Mouse (Mus musculus) lung, embryonic 16.5 days (tissue): ENCODE measurements around the gene Pigp. TPM values are rescaled to one million over a fixed set of nuclear protein-coding genes. Genes with fewer than 3 reads are reported as not detected.
"Not testable (repeated sequence)": the region's sequence is repeated elsewhere in the genome, so short reads cannot be mapped to it uniquely, and the experiment has no call there.

ENCODE experiments used
- ATAC-seq: fragments of 200-750 bp; cut with Nextera tagmentation; 2 replicates; pipeline ENCODE4 v1.8.0; 2017; ENCODE audit warnings: low read depth, mild to moderate bottlenecking, moderate library complexity
- H3K27ac ChIP-seq: fragments of 300-500 bp; sonication (generic); 2 replicates; pipeline ENCODE4 v1.5.1; 2014; ENCODE audit warnings: mild to moderate bottlenecking, control low read depth, low read length
- H3K27me3 ChIP-seq: fragments of 300-500 bp; sonication (generic); 2 replicates; pipeline ENCODE4 v1.6.1; 2014; ENCODE audit warnings: low read depth, low read length, mixed read lengths; ENCODE audit not compliant: control insufficient read depth, insufficient read depth
- H3K36me3 ChIP-seq: fragments of 300-500 bp; sonication (generic); 2 replicates; pipeline ENCODE4 v1.6.1; 2014; ENCODE audit warnings: low read length; ENCODE audit not compliant: control insufficient read depth, insufficient read depth
- H3K4me1 ChIP-seq: fragments of 300-500 bp; sonication (generic); replicated peaks from 2 replicates; pipeline ENCODE4 v1.6.1; 2014; ENCODE audit warnings: low read length, mixed read lengths; ENCODE audit not compliant: control insufficient read depth, insufficient read depth
- H3K4me2 ChIP-seq: fragments of 300-500 bp; sonication (generic); 2 replicates; pipeline ENCODE4 v1.6.1; 2014; ENCODE audit warnings: low read depth, low read length, control low read depth
- H3K4me3 ChIP-seq: fragments of 300-500 bp; sonication (generic); 2 replicates; pipeline ENCODE4 v1.5.1; 2014; ENCODE audit warnings: mild to moderate bottlenecking, low read length, control low read depth
- H3K9ac ChIP-seq: fragments of 300-500 bp; sonication (generic); 2 replicates; pipeline ENCODE4 v1.6.1; 2014; ENCODE audit warnings: low read length, control low read depth
- H3K9me3 ChIP-seq: fragments of 300-500 bp; sonication (generic); 2 replicates; pipeline ENCODE4 v1.6.1; 2016; ENCODE audit warnings: low read length; ENCODE audit not compliant: control insufficient read depth
- WGBS: fragments of 180-500 bp; shearing (Covaris S2); extraction: QIAGEN DNeasy Blood & Tissue Kit; methylation state at CpG from one replicate; pipeline ENCODE4 v1.1.7; 2014; 5-methylcytosine and 5-hydroxymethylcytosine counted together
- polyA plus RNA-seq: library from polyadenylated mRNA; unstranded; fragments of >200 nt; fragmentation: Nextera tagmentation; extraction: Ambion mirVana; gene quantifications from 2 replicates; pipeline ENCODE4 v1.2.1, GENCODE M21; 2015

The Pigp gene
- polyA plus RNA-seq, 1 experiment from 2014 or later: 111 TPM

- WGBS: 61% methylated on average over 11 of the region's 11 CpGs
- no peaks in the 10 kb centered on the region for H3K27me3 ChIP-seq
- no peaks in the 10 kb centered on the region for H3K9me3 ChIP-seq
- H3K27ac ChIP-seq: no peak overlapping the region
- H3K4me3 ChIP-seq: no peak overlapping the region
- no peak for ATAC-seq
- no peak overlapping the region for H3K9ac ChIP-seq
- no peak overlapping the region for H3K4me2 ChIP-seq
- H3K36me3 ChIP-seq: no peaks in the 10 kb centered on the region
- H3K4me1 ChIP-seq: no peaks in the 10 kb centered on the region; the same call in 1 of the 2 replicates
Observed at GRCm38 (mm10) chr16:94349588-94350286, 21.9 kb downstream of the Pigp start.

- Histone ChIP-seq H3K4me1 (no peaks in the 10 kb centered on the region), H3K9me3 (no peaks in the 10 kb centered on the region), H3K27ac (no peak overlapping the region), H3K4me3 (no peak overlapping the region), H3K9ac (no peak overlapping the region), H3K36me3 (no peaks in the 10 kb centered on the region), H3K4me2 (no peak overlapping the region), H3K27me3 (no peaks in the 10 kb centered on the region)
- 84% methylated on average over 2 of the region's 2 CpGs for WGBS
- ATAC-seq: no peak
Observed at GRCm38 (mm10) chr16:94348779-94349178, 22.9 kb downstream of the Pigp start.

- no peaks in the 10 kb centered on the region for H3K36me3 ChIP-seq
- H3K4me2 ChIP-seq: no peak overlapping the region
- no peak overlapping the region for H3K9ac ChIP-seq
- no peak overlapping the region for H3K27ac ChIP-seq
- no peaks in the 10 kb centered on the region for H3K27me3 ChIP-seq
- no peaks in the 10 kb centered on the region for H3K9me3 ChIP-seq
- no peak overlapping the region for H3K4me3 ChIP-seq
- WGBS: 48% methylated on average over 7 of the region's 7 CpGs
- no peak for ATAC-seq
- no peaks in the 10 kb centered on the region for H3K4me1 ChIP-seq
Observed at GRCm38 (mm10) chr16:94347080-94347731, 24.4 kb downstream of the Pigp start.

- H3K4me3 ChIP-seq: no peak overlapping the region
- WGBS: 81% methylated on average over 1 of the region's 1 CpGs
- H3K9ac ChIP-seq: no peak overlapping the region
- no peaks in the 10 kb centered on the region for H3K36me3 ChIP-seq
- H3K27ac ChIP-seq: no peak overlapping the region
- H3K4me2 ChIP-seq: no peak overlapping the region
- H3K4me1 ChIP-seq: no peaks in the 10 kb centered on the region
- H3K9me3 ChIP-seq: no peaks in the 10 kb centered on the region
- ATAC-seq: no peak
- no peaks in the 10 kb centered on the region for H3K27me3 ChIP-seq
Observed at GRCm38 (mm10) chr16:94345733-94346132, 25.9 kb downstream of the Pigp start.

- WGBS: 88% methylated on average over 18 of the region's 22 CpGs
- ATAC-seq: not testable (repeated sequence)
Observed at GRCm38 (mm10) chr16:94339164-94340160, 32.2 kb downstream of the Pigp start.

GRCm38 (mm10) chr16:94335656-94336055, 36.0 kb downstream of the Pigp start:
- Histone ChIP-seq H3K9ac (no peak overlapping the region), H3K4me3 (no peak overlapping the region), H3K4me2 (no peak overlapping the region), H3K9me3 (no peaks in the 10 kb centered on the region), H3K36me3 (no peaks in the 10 kb centered on the region), H3K4me1 (no peaks in the 10 kb centered on the region), H3K27ac (no peak overlapping the region), H3K27me3 (no peaks in the 10 kb centered on the region)
- ATAC-seq: no peak
- WGBS: 37% methylated on average over 5 of the region's 5 CpGs

More at GRCm38 (mm10) chr16:94339164-94340160, 32.2 kb downstream of the Pigp start:
- H3K9ac ChIP-seq, H3K27ac ChIP-seq, H3K36me3 ChIP-seq, H3K27me3 ChIP-seq, H3K4me3 ChIP-seq, H3K4me1 ChIP-seq, H3K9me3 ChIP-seq, H3K4me2 ChIP-seq: not testable (repeated sequence)

- Histone ChIP-seq H3K9me3 (no peaks in the 10 kb centered on the region), H3K27me3 (peaks cover 5% of the 10 kb centered on the region), H3K4me1 (no peaks in the 10 kb centered on the region; the same call in 1 of the 2 replicates), H3K9ac (no peak overlapping the region), H3K4me3 (no peak overlapping the region), H3K27ac (no peak overlapping the region), H3K36me3 (no peaks in the 10 kb centered on the region), H3K4me2 (no peak overlapping the region)
- 64% methylated on average over 5 of the region's 5 CpGs for WGBS
- ATAC-seq: no peak
Observed at GRCm38 (mm10) chr16:94331886-94332252, 39.8 kb downstream of the Pigp start.

- WGBS: 75% methylated on average over 9 of the region's 9 CpGs
- no peak overlapping the region for H3K4me2 ChIP-seq
- no peaks in the 10 kb centered on the region for H3K36me3 ChIP-seq
- H3K4me3 ChIP-seq: no peak overlapping the region
- no peak overlapping the region for H3K27ac ChIP-seq
- no peak for ATAC-seq
- no peaks in the 10 kb centered on the region; the same call in 1 of the 2 replicates for H3K4me1 ChIP-seq
- no peaks in the 10 kb centered on the region for H3K9me3 ChIP-seq
- peaks cover 6% of the 10 kb centered on the region for H3K27me3 ChIP-seq
- H3K9ac ChIP-seq: no peak overlapping the region
Observed at GRCm38 (mm10) chr16:94331233-94331885, 40.3 kb downstream of the Pigp start.
